Mouse (Mus musculus) liver, embryonic 15.5 days (tissue): ENCODE results near the gene Nptx2. TPM values are rescaled to one million over a fixed set of nuclear protein-coding genes. Genes with fewer than 3 reads are reported as not detected.

Experiments used
- ATAC-seq: fragments of 200-750 bp; cut with Nextera tagmentation; 2 replicates; pipeline ENCODE4 v1.8.0; 2017; ENCODE audit warnings: moderate number of reproducible peaks, mild to moderate bottlenecking, moderate library complexity; ENCODE audit not compliant: insufficient read depth
- H3K27ac ChIP-seq: fragments of 300-500 bp; sonication (generic); replicated peaks from 2 replicates; pipeline ENCODE4 v1.5.1; 2015; ENCODE audit warnings: mild to moderate bottlenecking, inconsistent platforms
- H3K27me3 ChIP-seq: fragments of 300-500 bp; sonication (generic); 2 replicates; pipeline ENCODE4 v1.6.1; 2015; ENCODE audit warnings: mild to moderate bottlenecking, inconsistent platforms
- H3K36me3 ChIP-seq: fragments of 300-500 bp; sonication (generic); replicated peaks from 2 replicates; pipeline ENCODE4 v1.6.1; 2015; ENCODE audit warnings: moderate library complexity, mild to moderate bottlenecking, inconsistent platforms
- H3K4me1 ChIP-seq: fragments of 300-500 bp; sonication (generic); replicated peaks from 2 replicates; pipeline ENCODE4 v1.6.1; 2015; ENCODE audit warnings: inconsistent platforms
- H3K4me2 ChIP-seq: fragments of 300-500 bp; sonication (generic); 2 replicates; pipeline ENCODE4 v1.6.1; 2015; ENCODE audit warnings: moderate library complexity, mild to moderate bottlenecking, inconsistent platforms
- H3K4me3 ChIP-seq: fragments of 300-500 bp; sonication (generic); replicated peaks from 2 replicates; pipeline ENCODE4 v1.5.1; 2015; ENCODE audit warnings: mild to moderate bottlenecking, inconsistent platforms
- H3K9ac ChIP-seq: fragments of 300-500 bp; sonication (generic); 2 replicates; pipeline ENCODE4 v1.6.1; 2015; ENCODE audit warnings: moderate library complexity, mild to moderate bottlenecking, inconsistent platforms
- H3K9me3 ChIP-seq: fragments of 300-500 bp; sonication (generic); replicated peaks from 2 replicates; pipeline ENCODE4 v1.6.1; 2016; ENCODE audit warnings: inconsistent platforms
- WGBS: fragments of 180-500 bp; shearing (Covaris S2); methylation state at CpG from one replicate; pipeline ENCODE4 v1.1.7; 2015; ENCODE audit warnings: mixed read lengths; ENCODE audit not compliant: insufficient replicate concordance; 5-methylcytosine and 5-hydroxymethylcytosine counted together
- polyA plus RNA-seq: library from polyadenylated mRNA; unstranded; fragments of >200 nt; fragmentation: Nextera tagmentation; extraction: Ambion mirVana; gene quantifications from 2 replicates; pipeline ENCODE4 v1.2.1, GENCODE M21; 2015

Gene Nptx2
- polyA plus RNA-seq, 1 experiment from 2014 or later = 0.03 TPM

DNA sequence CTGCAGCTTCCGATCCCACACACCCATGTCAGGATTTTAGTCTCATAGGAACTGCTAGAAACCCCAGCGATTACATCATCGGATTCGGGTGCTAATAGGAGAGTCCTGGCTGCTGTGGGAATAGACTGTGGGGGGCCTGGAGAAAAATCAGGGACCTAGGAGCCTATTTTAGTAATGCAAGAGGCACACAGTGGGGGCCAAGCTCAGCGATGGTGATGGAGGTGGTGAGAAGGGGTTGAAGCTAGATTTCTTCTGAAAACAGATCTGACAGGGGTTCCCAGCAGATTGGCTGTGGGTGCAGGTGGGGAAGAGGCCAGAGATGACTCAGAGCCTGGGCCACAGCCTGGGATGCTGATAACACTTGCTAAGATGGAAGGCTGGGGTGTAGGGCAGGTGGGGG lies 39.4 kb downstream of the Nptx2 start:
- Histone ChIP-seq H3K27ac (no peak overlapping the region), H3K9ac (no peak overlapping the region), H3K27me3 (no peaks in the 10 kb centered on the region), H3K4me3 (no peak overlapping the region), H3K9me3 (no peaks in the 10 kb centered on the region), H3K4me2 (no peak overlapping the region), H3K4me1 (no peaks in the 10 kb centered on the region), H3K36me3 (no peaks in the 10 kb centered on the region)
- 58% methylated on average over 5 of the region's 5 CpGs for WGBS
- ATAC-seq = no peak

DNA sequence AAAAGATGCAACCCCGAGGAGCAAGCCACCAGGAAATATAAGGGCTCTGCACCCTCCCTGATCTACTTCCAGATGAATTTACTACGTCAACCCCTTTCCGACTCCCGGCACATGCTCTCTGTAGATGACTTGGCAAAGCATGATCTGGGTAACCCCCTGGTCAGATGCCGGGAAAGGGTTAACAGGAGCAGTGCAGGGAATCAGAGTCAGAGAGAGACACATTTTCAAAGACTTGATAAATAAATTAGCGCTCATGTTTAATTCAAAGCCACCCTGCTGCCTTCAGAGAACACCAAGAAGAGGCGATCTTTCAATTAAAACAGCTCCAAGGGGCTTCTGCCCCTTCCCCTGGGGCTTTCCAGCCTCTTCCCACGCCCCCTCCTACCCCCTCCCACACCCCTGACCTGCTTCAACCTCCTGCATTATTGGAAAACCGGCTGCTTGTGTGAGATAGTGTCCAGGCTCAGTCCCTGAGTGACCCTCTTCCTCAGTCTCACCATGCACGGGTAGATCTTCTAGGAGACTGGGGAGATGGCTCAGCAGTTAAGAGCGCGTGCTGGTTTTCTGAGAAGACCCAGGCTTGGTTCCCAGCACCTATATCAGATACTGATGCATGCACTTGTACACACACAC lies 45.7 kb downstream of the Nptx2 start:
- Histone ChIP-seq H3K9ac (no peak overlapping the region), H3K9me3 (no peaks in the 10 kb centered on the region), H3K27ac (no peak overlapping the region), H3K36me3 (no peaks in the 10 kb centered on the region), H3K4me1 (no peaks in the 10 kb centered on the region), H3K4me2 (no peak overlapping the region), H3K27me3 (no peaks in the 10 kb centered on the region), H3K4me3 (no peak overlapping the region)
- WGBS = 39% methylated on average over 12 of the region's 12 CpGs
- ATAC-seq = no peak

GRCm38 (mm10) chr5:144594796-144595195 lies 49.1 kb downstream of the Nptx2 start:
- ATAC-seq = no peak
- no peak overlapping the region for H3K9ac ChIP-seq
- no peak overlapping the region for H3K4me2 ChIP-seq
- no peaks in the 10 kb centered on the region for H3K4me1 ChIP-seq
- H3K4me3 ChIP-seq = no peak overlapping the region
- 69% methylated on average over 9 of the region's 9 CpGs for WGBS
- H3K27me3 ChIP-seq = no peaks in the 10 kb centered on the region
- no peak overlapping the region for H3K27ac ChIP-seq
- no peaks in the 10 kb centered on the region for H3K36me3 ChIP-seq
- no peaks in the 10 kb centered on the region for H3K9me3 ChIP-seq

Other genes starting within 250 kb of the Nptx2 start
- 6.9 and 8.0 TPM in 2 replicates for gene Baiap2l1, start 187.8 kb upstream of the Nptx2 start, polyA plus RNA-seq
- 0.41 and 0.69 TPM in 2 replicates for gene Tmem130, start 215.9 kb downstream of the Nptx2 start, polyA plus RNA-seq
- 13.2 and 13.9 TPM in 2 replicates for gene Trrap, start 221.8 kb downstream of the Nptx2 start, polyA plus RNA-seq